Mouse (Mus musculus) E14TG2a.4 (cell line): ENCODE data around the gene Engase.

Source experiments
- CTCF ChIP-seq: conservative IDR thresholded peaks from 2 replicates; pipeline ENCODE4 v1.5.1; 2014; ENCODE audit warnings: low read length
- NANOG ChIP-seq: IDR thresholded peaks from 2 replicates; pipeline ENCODE4 v1.6.1; 2014; ENCODE audit warnings: borderline replicate concordance, low read length, mixed read lengths
- POU5F1 ChIP-seq: IDR thresholded peaks from 2 replicates; pipeline ENCODE4 v1.6.1; 2014; ENCODE audit warnings: low read length, borderline replicate concordance

DNA sequence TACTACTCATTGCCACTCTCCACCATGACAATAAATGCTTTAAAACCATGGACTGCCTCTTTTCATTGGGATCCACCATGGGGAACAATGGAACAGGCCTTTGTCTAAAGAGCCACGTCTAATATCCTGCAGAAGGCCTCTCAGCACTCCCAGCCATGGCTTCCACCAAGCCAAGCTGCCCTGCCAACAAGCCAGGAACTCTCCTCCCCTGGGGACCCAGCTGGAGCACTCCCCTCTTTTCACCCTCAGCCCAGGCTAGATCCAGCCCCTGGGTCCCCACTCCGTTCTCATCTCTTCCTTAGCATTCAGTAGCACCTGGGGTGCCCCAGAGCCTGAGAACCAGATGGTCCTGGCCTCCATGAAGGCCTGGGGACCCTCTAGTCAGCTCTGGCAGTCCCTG is 23.7 kb upstream of the Engase start:
- TF ChIP-seq CTCF (no peak), POU5F1 (no peak), NANOG (no peak)
